Comparison of ENCODE assay signal across 13 mouse cellular contexts in the genomic region with DNA sequence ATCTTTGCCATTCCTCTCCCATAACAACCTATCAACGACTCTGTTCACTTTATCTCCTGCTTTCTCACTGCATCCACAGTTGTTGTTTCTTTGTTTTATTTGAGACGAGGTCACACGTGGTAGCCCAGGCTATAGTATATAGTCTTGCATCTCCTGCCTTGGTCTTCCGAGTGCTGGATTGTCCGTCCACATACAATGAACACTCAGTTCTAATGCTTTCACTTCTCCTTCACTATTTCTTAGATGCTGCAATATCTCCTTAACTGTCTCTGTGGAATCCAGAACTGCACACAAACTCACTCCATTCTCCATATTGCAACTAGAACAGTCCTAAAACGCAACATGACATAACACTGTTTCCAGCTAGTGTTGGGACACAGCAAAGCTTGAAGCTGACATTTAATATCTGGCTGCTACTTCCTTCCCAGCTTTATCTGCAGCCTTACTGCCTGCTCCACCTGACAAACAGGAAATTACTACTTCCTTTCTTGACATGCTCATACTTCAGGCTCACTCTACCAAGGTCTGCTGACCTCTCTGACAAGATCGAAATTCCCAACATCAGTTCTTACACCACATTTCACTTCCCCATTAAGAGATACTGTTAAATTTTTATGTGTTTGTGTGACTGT. TPM values are rescaled to one million over a fixed set of nuclear protein-coding genes. Genes with fewer than 3 reads are reported as not detected.
DNase-seq lines count a peak whose midpoint lies in the region; ATAC-seq and TF ChIP-seq lines count a peak whose summit lies in the region.
"Had no signal": no experiment of that assay in that cellular context is flagged by ENCODE, and none has a peak within 500 bp of the region (broad histone marks: within the 10 kb centered on the region; RNA-seq: fewer than 3 reads in every experiment).

No protein-coding gene starts in this region.

- no peaks in the 10 kb centered on the region for H3K27me3 ChIP-seq in kidney, embryonic 15.5 days
- no peaks in the 10 kb centered on the region for H3K27me3 ChIP-seq in intestine, embryonic 15.5 days (replicated peaks)
- no peaks in the 10 kb centered on the region for H3K27me3 ChIP-seq in cerebellum, adult 2 months (ENCODE audit: control insufficient read depth, insufficient read depth, low read length)
- H3K27me3 ChIP-seq: Patski had no signal

- no peak for TF ChIP-seq CTCF in cerebellum, adult 2 months (IDR thresholded peaks at IDR 0.05; ENCODE audit: borderline replicate concordance, insufficient read depth, low read depth, low read length)

- no peak overlapping the region for H3K9ac ChIP-seq in kidney, embryonic 15.5 days
- H3K9ac ChIP-seq in intestine, embryonic 15.5 days: no peak overlapping the region

- no peak overlapping the region for H3K4me3 ChIP-seq in kidney, embryonic 15.5 days (replicated peaks)
- no peak overlapping the region for H3K4me3 ChIP-seq in intestine, embryonic 15.5 days (replicated peaks)
- H3K4me3 ChIP-seq in cerebellum, adult 2 months (replicated peaks; ENCODE audit: insufficient read depth, low read depth, low read length): no peak overlapping the region
- H3K4me3 ChIP-seq: layer of hippocampus, adult 2 months had no signal

- no peak for ATAC-seq in kidney, embryonic 15.5 days (replicated peaks; ENCODE audit: low FRiP score)
- ATAC-seq in intestine, embryonic 15.5 days: no peak
- peak; percentile 88 for ATAC-seq in megakaryocyte progenitor cell, adult 5-6 weeks (replicated peaks; ENCODE audit: poor library complexity)
- ATAC-seq: forebrain, embryonic 14.5 days; Patski had no signal

- H3K4me2 ChIP-seq in kidney, embryonic 15.5 days: no peak overlapping the region
- no peak overlapping the region for H3K4me2 ChIP-seq in intestine, embryonic 15.5 days (replicated peaks)

- TF ChIP-seq POLR2A in cerebellum, adult 2 months (IDR thresholded peaks at IDR 0.05; ENCODE audit: borderline replicate concordance, insufficient read depth, low read length): no peak

- H3K4me1 ChIP-seq in kidney, embryonic 15.5 days: peaks cover 16% of the 10 kb centered on the region
- H3K4me1 ChIP-seq in intestine, embryonic 15.5 days (replicated peaks): no peaks in the 10 kb centered on the region
- no peaks in the 10 kb centered on the region for H3K4me1 ChIP-seq in cerebellum, adult 2 months (ENCODE audit: control insufficient read depth, insufficient read depth, low read length)

- no peaks in the 10 kb centered on the region for H3K9me3 ChIP-seq in kidney, embryonic 15.5 days (replicated peaks)
- H3K9me3 ChIP-seq in intestine, embryonic 15.5 days: no peaks in the 10 kb centered on the region

- H3K36me3 ChIP-seq in kidney, embryonic 15.5 days: peaks cover 8% of the 10 kb centered on the region
- no peaks in the 10 kb centered on the region for H3K36me3 ChIP-seq in intestine, embryonic 15.5 days

- no peak for DNase-seq in kidney, postnatal 10 days
- peak; percentile 33 for DNase-seq in T-cell, adult 2 months (ENCODE audit: low spot score)
- no peak for DNase-seq in neural tube, embryonic 10.5 days (ENCODE audit: extremely low spot score, low spot score)
- DNase-seq in cerebellum, adult 2 months: no peak
- no peak for DNase-seq in Muller cell, postnatal 12 days (ENCODE audit: inconsistent ontology term)
- DNase-seq: cerebellum, adult 11 months; midbrain, embryonic 14.5 days had no signal

- peak overlapping the region; percentile 64 for H3K27ac ChIP-seq in kidney, embryonic 15.5 days
- peak overlapping the region; percentile 34; the same call in 1 of the 2 replicates for H3K27ac ChIP-seq in intestine, embryonic 15.5 days
- no peak overlapping the region for H3K27ac ChIP-seq in cerebellum, adult 2 months (ENCODE audit: insufficient read depth, low read length)
- H3K27ac ChIP-seq: layer of hippocampus, adult 2 months had no signal

- 54% methylated on average over 7 of the region's 7 CpGs for WGBS in kidney, embryonic 15.5 days
- whole genome bisulfite sequencing in intestine, embryonic 15.5 days: 73% methylated on average over 7 of the region's 7 CpGs
- WGBS in cerebellum, adult 2 months: 87% methylated on average over 7 of the region's 7 CpGs

RNA-seq across cellular contexts. Expression of gene Mlh3, which starts 13.3 kb away (rescaled TPM):
- 8.7 and 9.6 TPM in 2 replicates for polyA plus RNA-seq in kidney, embryonic 15.5 days (2015; fragmentation: Nextera tagmentation; extraction: Ambion mirVana)
- 6.7 and 6.9 TPM in 2 replicates for polyA plus RNA-seq in intestine, embryonic 15.5 days (2015; fragmentation: Nextera tagmentation; extraction: Ambion mirVana)
- 5.6 and 7.9 TPM in 2 replicates for total RNA-seq in megakaryocyte progenitor cell, adult 5-6 weeks (2015)
- total RNA-seq in megakaryocyte progenitor cell, adult 5-6 weeks (2017): 7.9 and 9.7 TPM in 2 replicates
- polyA plus RNA-seq in cerebellum, adult 2 months (2012; rRNA removed): 11.7 and 12.1 TPM in 2 replicates

RNA-seq across cellular contexts. Expression of gene Acyp1, which starts 31.1 kb away (rescaled TPM):
- polyA plus RNA-seq in kidney, embryonic 15.5 days (2015; fragmentation: Nextera tagmentation; extraction: Ambion mirVana): 59.5 and 65.4 TPM in 2 replicates
- 47.6 and 58.2 TPM in 2 replicates for polyA plus RNA-seq in intestine, embryonic 15.5 days (2015; fragmentation: Nextera tagmentation; extraction: Ambion mirVana)
- total RNA-seq in megakaryocyte progenitor cell, adult 5-6 weeks (2015): 52.4 and 52.8 TPM in 2 replicates
- total RNA-seq in megakaryocyte progenitor cell, adult 5-6 weeks (2017): 40.4 and 54.5 TPM in 2 replicates
- polyA plus RNA-seq in cerebellum, adult 2 months (2012; rRNA removed): 77.8 and 88.8 TPM in 2 replicates

RNA-seq across cellular contexts. Expression of gene Zc2hc1c, which starts 31.3 kb away (rescaled TPM):
- polyA plus RNA-seq in kidney, embryonic 15.5 days (2015; fragmentation: Nextera tagmentation; extraction: Ambion mirVana): 2.8 and 3.4 TPM in 2 replicates
- 1.7 TPM in 2 replicates for polyA plus RNA-seq in intestine, embryonic 15.5 days (2015; fragmentation: Nextera tagmentation; extraction: Ambion mirVana)
- total RNA-seq in megakaryocyte progenitor cell, adult 5-6 weeks (2015): not detected in 2 replicates
- total RNA-seq in megakaryocyte progenitor cell, adult 5-6 weeks (2017): not detected in 2 replicates
- polyA plus RNA-seq in cerebellum, adult 2 months (2012; rRNA removed): 0.95 and 1.1 TPM in 2 replicates

RNA-seq across cellular contexts. Expression of gene Eif2b2, which starts 37.8 kb away (rescaled TPM):
- 98.7 and 105 TPM in 2 replicates for polyA plus RNA-seq in kidney, embryonic 15.5 days (2015; fragmentation: Nextera tagmentation; extraction: Ambion mirVana)
- polyA plus RNA-seq in intestine, embryonic 15.5 days (2015; fragmentation: Nextera tagmentation; extraction: Ambion mirVana): 66.8 and 72.0 TPM in 2 replicates
- total RNA-seq in megakaryocyte progenitor cell, adult 5-6 weeks (2015): 30.0 and 32.4 TPM in 2 replicates
- total RNA-seq in megakaryocyte progenitor cell, adult 5-6 weeks (2017): 74.6 and 109 TPM in 2 replicates
- polyA plus RNA-seq in cerebellum, adult 2 months (2012; rRNA removed): 105 and 109 TPM in 2 replicates
